Mouse (Mus musculus) hindbrain, embryonic 12.5 days (tissue): ENCODE results near the gene Prmt3. TPM values are rescaled to one million over a fixed set of nuclear protein-coding genes. Genes with fewer than 3 reads are reported as not detected.

Experiments used
- ATAC-seq: fragments of 200-750 bp; cut with Nextera tagmentation; 2 replicates; pipeline ENCODE4 v1.8.0; 2017; ENCODE audit warnings: moderate TSS enrichment; ENCODE audit not compliant: low FRiP score
- H3K27ac ChIP-seq: fragments of 300-500 bp; sonication (generic); 2 replicates; pipeline ENCODE4 v1.5.1; 2016; ENCODE audit warnings: mild to moderate bottlenecking
- H3K27me3 ChIP-seq: fragments of 300-500 bp; sonication (generic); 2 replicates; pipeline ENCODE4 v1.6.1; 2016; ENCODE audit warnings: mild to moderate bottlenecking
- H3K36me3 ChIP-seq: fragments of 300-500 bp; sonication (generic); 2 replicates; pipeline ENCODE4 v1.6.1; 2016; ENCODE audit warnings: mild to moderate bottlenecking
- H3K4me1 ChIP-seq: fragments of 300-500 bp; sonication (generic); 2 replicates; pipeline ENCODE4 v1.6.1; 2016
- H3K4me2 ChIP-seq: fragments of 300-500 bp; sonication (generic); replicated peaks from 2 replicates; pipeline ENCODE4 v1.6.1; 2016; ENCODE audit warnings: mild to moderate bottlenecking
- H3K4me3 ChIP-seq: fragments of 300-500 bp; sonication (generic); 2 replicates; pipeline ENCODE4 v1.5.1; 2016; ENCODE audit warnings: mild to moderate bottlenecking
- H3K9ac ChIP-seq: fragments of 300-500 bp; sonication (generic); 2 replicates; pipeline ENCODE4 v1.6.1; 2016; ENCODE audit warnings: mild to moderate bottlenecking, moderate library complexity
- H3K9me3 ChIP-seq: fragments of 300-500 bp; sonication (generic); replicated peaks from 2 replicates; pipeline ENCODE4 v1.6.1; 2016; ENCODE audit warnings: mild to moderate bottlenecking
- WGBS: fragments of 180-500 bp; shearing (Covaris S2); methylation state at CpG from one replicate; pipeline ENCODE4 v1.1.7; 2016; 5-methylcytosine and 5-hydroxymethylcytosine counted together
- polyA plus RNA-seq: library from polyadenylated mRNA; unstranded; fragments of >200 nt; fragmentation: Nextera tagmentation; extraction: Ambion mirVana; gene quantifications from 2 replicates; pipeline ENCODE4 v1.2.1, GENCODE M21; 2016

Gene Prmt3
- polyA plus RNA-seq, 1 experiment from 2014 or later = 56.2 TPM

DNA sequence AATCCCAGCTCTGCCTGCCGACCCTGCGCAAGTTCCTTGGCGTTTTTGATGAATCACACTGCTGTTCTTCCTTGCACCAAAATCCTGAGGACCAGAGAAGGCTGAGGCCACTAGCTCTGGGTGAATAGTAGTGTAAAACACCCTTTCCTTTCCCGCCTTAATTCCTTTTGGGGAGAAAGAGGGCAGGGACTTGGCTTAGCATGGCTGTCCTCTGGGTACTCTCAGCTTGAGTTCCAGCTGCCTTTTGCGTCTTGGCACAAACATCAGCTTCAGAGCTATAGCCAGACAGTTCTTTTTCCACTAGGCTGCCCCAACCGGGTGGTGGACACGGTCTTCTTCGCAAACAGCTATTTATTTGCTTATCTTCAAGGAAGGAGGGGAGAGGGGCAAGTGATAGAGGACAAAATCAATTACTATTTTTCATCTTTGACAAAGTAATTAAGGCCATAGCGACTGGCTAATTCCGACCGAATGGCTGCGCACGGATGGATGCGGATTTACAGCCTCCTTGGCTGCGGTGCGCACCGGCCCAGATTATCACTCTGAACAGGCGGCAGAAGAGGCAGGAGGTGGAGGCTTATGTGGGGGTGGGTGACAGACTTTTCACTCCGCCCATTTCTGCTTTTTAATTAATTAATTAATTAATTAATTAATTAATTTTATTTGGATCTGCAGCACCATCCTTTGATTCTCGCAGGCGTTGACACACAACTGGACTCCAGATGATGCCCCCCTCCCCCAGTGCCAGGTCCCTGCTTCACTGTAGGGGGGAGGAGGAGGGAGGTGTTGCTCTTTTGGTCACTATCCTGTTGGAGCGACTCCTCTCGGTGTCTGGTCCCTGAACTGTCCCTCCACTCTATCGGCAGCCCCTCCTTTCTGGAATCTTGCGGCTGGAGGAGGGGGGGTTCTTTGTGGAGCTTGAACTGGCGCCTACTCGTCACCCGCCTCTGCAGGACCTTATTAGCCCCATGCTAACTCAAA, 129.3 kb downstream of the Prmt3 start:
- peaks cover 94% of the 10 kb centered on the region for H3K27me3 ChIP-seq
- H3K4me2 ChIP-seq = peak overlapping the region; percentile 38
- 3% methylated on average over 28 of the region's 28 CpGs for WGBS
- H3K9ac ChIP-seq = 0 out of 2 replicates have a peak overlapping the region, but pooled peaks have one; percentile 6
- peaks cover 9% of the 10 kb centered on the region for H3K4me1 ChIP-seq
- peak; percentile 55 for ATAC-seq
- H3K27ac ChIP-seq = peak overlapping the region; percentile 90
- no peaks in the 10 kb centered on the region for H3K9me3 ChIP-seq
- no peaks in the 10 kb centered on the region for H3K36me3 ChIP-seq
- peak overlapping the region; percentile 20; the same call in 1 of the 2 replicates for H3K4me3 ChIP-seq

Other genes with a start within 250 kb of the Prmt3 start
- 17.9 and 30.8 TPM in 2 replicates for gene Dbx1, start 141.5 kb upstream of the Prmt3 start, polyA plus RNA-seq
- gene Htatip2, start 19.2 kb upstream of the Prmt3 start, polyA plus RNA-seq = 4.4 and 5.0 TPM in 2 replicates
- gene Slc6a5, start 131.8 kb downstream of the Prmt3 start, polyA plus RNA-seq = 8.2 and 10.0 TPM in 2 replicates
- gene Nell1, start 196.5 kb downstream of the Prmt3 start, polyA plus RNA-seq = 6.4 and 7.8 TPM in 2 replicates